Mouse (Mus musculus): ENCODE data around the gene Gm45808. TPM values are rescaled to one million over a fixed set of nuclear protein-coding genes. Genes with fewer than 3 reads are reported as not detected.

Gm45808 gene
- polyA plus RNA-seq, 1 experiment: not detected

DNA sequence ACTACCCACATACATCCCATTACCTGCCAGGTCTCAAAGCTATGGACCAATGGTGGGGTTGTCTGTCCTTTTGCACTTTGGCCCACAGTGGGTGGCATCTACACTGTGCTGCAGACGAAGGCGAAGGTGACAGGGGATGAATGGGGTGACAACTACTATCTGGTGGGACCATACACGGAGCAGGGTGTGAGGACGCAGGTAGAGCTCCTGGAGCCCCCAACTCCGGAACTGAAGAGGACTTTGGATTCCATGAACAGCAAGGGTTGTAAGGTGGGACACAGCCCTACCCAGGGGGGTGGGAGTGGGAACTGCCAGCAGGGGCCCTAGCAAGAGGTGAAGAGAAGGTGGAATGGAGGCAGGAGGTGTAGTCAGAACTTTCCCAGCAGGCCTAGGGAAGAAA is 50.2 kb downstream of the Gm45808 start:
- H3K27me3 ChIP-seq (replicated peaks): no peaks in the 10 kb centered on the region
- TF ChIP-seq GATA1 (IDR thresholded peaks at IDR 0.05; ENCODE audit: borderline replicate concordance, low read length): no peak
- no peak for TF ChIP-seq FLI1 (IDR thresholded peaks at IDR 0.05; ENCODE audit: low read length)
- no peaks in the 10 kb centered on the region for H3K9me3 ChIP-seq
- H3K36me3 ChIP-seq (replicated peaks; ENCODE audit: low read length): peaks cover 61% of the 10 kb centered on the region
- peak overlapping the region; percentile 99 for H3K4me3 ChIP-seq (replicated peaks)
- peaks cover 58% of the 10 kb centered on the region for H3K4me1 ChIP-seq

DNA sequence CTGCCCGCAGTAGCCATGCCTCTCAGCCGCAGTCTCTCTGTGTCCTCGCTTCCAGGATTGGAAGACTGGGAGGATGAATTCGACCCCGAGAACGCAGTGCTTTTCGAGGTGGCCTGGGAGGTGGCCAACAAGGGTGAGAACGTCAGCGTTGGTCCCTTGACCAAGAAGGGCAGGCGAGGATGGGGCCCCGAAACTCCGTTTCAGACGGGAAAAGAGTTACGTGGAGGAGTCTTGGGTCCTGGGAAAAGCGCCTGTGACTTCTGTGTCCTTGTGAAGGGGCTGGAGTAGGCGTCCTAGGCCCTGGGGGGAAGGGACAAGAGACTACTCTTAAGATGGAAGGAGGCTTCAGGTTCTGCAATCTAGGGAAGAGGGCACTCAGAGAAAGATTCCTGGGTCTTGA is 51.6 kb downstream of the Gm45808 start:
- peaks cover 71% of the 10 kb centered on the region for H3K4me1 ChIP-seq
- no peaks in the 10 kb centered on the region for H3K27me3 ChIP-seq (replicated peaks)
- peaks cover 64% of the 10 kb centered on the region for H3K36me3 ChIP-seq (replicated peaks; ENCODE audit: low read length)

DNA sequence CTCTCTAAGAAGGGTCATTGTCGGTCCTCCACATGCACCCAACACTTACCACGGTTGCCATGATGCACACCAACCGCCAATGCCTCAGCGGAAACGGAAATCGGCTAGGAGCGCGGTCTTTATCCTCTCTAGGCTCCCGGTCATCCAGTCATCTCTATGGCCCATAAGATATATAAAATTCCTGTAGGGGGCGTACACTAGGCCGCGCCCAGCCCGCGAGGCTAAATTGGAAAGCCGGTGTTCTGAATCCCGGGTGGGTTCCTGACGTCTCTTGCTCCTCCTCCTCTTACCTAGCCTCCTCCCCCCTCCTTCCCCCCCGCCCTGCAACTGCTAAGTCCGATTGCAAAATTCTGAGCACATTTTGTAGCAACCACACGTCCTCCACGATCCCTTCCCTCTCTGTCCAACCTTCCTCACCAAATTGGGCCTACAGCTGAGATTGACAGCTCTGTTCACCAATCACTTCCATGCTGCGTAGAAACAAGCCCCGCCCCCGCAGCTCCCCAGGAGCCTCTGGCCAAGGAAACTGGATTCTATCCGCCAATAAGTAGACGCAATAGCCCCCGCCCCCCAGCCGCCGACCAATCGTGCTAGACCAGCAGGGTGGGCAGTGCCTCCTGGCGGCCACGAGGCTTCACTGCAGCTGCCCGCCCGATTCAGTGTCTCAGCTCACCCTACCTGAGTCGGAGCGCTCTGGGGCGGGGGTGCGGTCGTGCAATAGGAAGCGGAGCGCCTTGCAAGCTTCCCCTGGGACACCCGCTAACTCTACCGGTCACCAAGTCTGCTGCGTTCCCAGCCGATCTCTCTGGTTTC is 52.2 kb downstream of the Gm45808 start, which contains the start of gene Gys1:
TSS of gene Gys1 (plus strand) at position 642 of the 813 bp plus-strand sequence.
- peaks cover 75% of the 10 kb centered on the region for H3K4me1 ChIP-seq
- no peaks in the 10 kb centered on the region for H3K9me3 ChIP-seq
- H3K36me3 ChIP-seq (replicated peaks; ENCODE audit: low read length): peaks cover 64% of the 10 kb centered on the region
- TF ChIP-seq GATA1 (IDR thresholded peaks at IDR 0.05; ENCODE audit: borderline replicate concordance, low read length): no peak
- no peaks in the 10 kb centered on the region for H3K27me3 ChIP-seq (replicated peaks)
- H3K4me3 ChIP-seq (replicated peaks): peak within 1 kb of the TSS; percentile 99

More for the DNA sequence above, 51.6 kb downstream of the Gm45808 start:
- H3K9me3 ChIP-seq: no peaks in the 10 kb centered on the region
- TF ChIP-seq FLI1 (IDR thresholded peaks at IDR 0.05; ENCODE audit: low read length) (no peak), GATA1 (IDR thresholded peaks at IDR 0.05; ENCODE audit: borderline replicate concordance, low read length) (no peak)
- peak overlapping the region; percentile 99 for H3K4me3 ChIP-seq (replicated peaks)

DNA sequence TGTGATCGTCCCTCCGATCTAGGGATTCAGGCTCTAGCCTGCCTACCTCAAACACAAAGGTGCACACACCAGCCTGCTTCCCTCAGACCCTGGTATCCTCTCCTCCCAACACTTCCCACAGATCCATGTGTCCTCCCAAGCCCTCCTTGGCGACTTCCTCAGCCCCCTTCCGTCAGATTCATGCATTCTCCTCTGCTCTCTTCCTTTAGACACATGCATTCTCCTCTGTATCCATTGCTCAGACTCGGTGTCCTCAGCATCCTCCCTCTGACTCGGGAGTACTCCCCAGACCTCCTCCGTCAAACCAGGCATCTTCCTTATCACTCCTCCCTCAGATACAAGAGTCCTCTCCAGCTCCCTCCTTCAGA is 52.8 kb downstream of the Gm45808 start:
- Histone ChIP-seq H3K9me3 (no peaks in the 10 kb centered on the region), H3K27me3 (replicated peaks) (no peaks in the 10 kb centered on the region), H3K36me3 (replicated peaks; ENCODE audit: low read length) (peaks cover 67% of the 10 kb centered on the region), H3K4me3 (replicated peaks) (peak overlapping the region; percentile 99), H3K4me1 (peaks cover 78% of the 10 kb centered on the region)
- TF ChIP-seq FLI1 (IDR thresholded peaks at IDR 0.05; ENCODE audit: low read length): 0 out of 2 replicates have a peak, but pooled peaks have one; percentile 20
- TF ChIP-seq GATA1 (IDR thresholded peaks at IDR 0.05; ENCODE audit: borderline replicate concordance, low read length): no peak

DNA sequence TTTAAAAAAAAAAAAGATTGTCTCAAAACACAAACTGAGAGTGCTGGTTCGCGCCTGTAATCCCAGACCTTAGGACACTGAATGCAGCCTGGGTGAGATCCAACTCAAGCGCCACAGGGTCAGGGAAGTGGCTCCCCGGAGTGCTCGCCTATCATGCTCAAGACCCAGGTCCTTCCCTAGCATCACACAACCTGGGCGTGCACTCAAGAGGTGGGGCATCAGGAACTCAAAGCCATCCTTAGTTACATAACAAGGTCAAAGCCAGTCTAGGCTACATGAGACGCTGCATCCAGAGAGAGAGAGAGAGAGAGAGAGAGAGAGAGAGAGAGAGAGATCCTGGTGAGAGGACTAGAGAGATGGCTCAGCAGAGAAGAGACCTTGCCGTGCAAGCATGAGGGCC is 60.1 kb downstream of the Gm45808 start:
- Histone ChIP-seq H3K36me3 (replicated peaks; ENCODE audit: low read length) (peaks cover 98% of the 10 kb centered on the region), H3K9me3 (no peaks in the 10 kb centered on the region), H3K27me3 (replicated peaks) (no peaks in the 10 kb centered on the region), H3K4me3 (replicated peaks) (no peak overlapping the region), H3K4me1 (peaks cover 27% of the 10 kb centered on the region)
- TF ChIP-seq FLI1 (IDR thresholded peaks at IDR 0.05; ENCODE audit: low read length) (no peak), GATA1 (IDR thresholded peaks at IDR 0.05; ENCODE audit: borderline replicate concordance, low read length) (no peak)

DNA sequence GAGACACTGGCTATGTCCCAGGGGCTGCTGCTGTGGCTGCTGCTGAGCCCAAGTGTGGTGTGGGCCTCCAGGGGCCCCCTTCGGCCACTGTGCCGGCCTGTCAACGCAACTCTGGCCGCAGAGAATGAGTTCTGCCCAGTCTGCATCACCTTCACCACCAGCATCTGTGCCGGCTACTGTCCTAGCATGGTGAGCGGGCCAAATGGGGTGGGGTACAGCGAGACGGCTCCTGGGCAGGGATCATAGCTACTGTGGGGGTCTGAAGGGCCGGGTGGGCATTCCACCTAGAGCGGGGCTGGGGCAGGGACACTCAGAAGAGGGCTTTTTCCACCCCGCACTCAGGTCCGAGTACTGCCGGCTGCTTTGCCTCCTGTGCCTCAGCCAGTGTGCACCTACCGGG is 65.4 kb downstream of the Gm45808 start:
- peaks cover 12% of the 10 kb centered on the region for H3K4me1 ChIP-seq
- no peak overlapping the region for H3K4me3 ChIP-seq (replicated peaks)
- no peaks in the 10 kb centered on the region for H3K9me3 ChIP-seq
- peaks cover 34% of the 10 kb centered on the region for H3K27me3 ChIP-seq (replicated peaks)
- peaks cover 64% of the 10 kb centered on the region for H3K36me3 ChIP-seq (replicated peaks; ENCODE audit: low read length)
- TF ChIP-seq FLI1 (IDR thresholded peaks at IDR 0.05; ENCODE audit: low read length): no peak
- TF ChIP-seq GATA1 (IDR thresholded peaks at IDR 0.05; ENCODE audit: borderline replicate concordance, low read length): no peak

DNA sequence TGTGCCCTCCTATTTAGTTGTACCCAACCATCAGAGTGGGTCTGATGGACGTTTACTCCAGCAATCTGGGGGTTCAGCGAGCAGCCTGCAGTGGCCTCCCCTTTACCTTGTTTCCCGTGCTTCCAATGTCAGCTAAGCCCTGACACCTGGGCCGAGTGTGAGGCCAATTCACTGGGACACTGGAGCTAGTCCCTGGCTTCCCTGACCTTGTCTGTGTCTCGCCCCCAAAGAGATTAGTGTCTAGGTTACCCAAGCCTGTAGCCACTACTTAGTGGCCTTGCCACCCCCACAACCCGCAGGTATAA is 66.0 kb downstream of the Gm45808 start, which contains the start of gene Lhb:
TSS of gene Lhb (plus strand) at position 206 of the 305 bp plus-strand sequence.
- Histone ChIP-seq H3K36me3 (replicated peaks; ENCODE audit: low read length) (peaks cover 59% of the 10 kb centered on the region), H3K4me1 (peaks cover 16% of the 10 kb centered on the region), H3K4me3 (replicated peaks) (no peak within 1 kb of the TSS), H3K9me3 (no peaks in the 10 kb centered on the region), H3K27me3 (replicated peaks) (peaks cover 41% of the 10 kb centered on the region)
- TF ChIP-seq GATA1 (IDR thresholded peaks at IDR 0.05; ENCODE audit: borderline replicate concordance, low read length) (no peak), FLI1 (IDR thresholded peaks at IDR 0.05; ENCODE audit: low read length) (no peak)

DNA sequence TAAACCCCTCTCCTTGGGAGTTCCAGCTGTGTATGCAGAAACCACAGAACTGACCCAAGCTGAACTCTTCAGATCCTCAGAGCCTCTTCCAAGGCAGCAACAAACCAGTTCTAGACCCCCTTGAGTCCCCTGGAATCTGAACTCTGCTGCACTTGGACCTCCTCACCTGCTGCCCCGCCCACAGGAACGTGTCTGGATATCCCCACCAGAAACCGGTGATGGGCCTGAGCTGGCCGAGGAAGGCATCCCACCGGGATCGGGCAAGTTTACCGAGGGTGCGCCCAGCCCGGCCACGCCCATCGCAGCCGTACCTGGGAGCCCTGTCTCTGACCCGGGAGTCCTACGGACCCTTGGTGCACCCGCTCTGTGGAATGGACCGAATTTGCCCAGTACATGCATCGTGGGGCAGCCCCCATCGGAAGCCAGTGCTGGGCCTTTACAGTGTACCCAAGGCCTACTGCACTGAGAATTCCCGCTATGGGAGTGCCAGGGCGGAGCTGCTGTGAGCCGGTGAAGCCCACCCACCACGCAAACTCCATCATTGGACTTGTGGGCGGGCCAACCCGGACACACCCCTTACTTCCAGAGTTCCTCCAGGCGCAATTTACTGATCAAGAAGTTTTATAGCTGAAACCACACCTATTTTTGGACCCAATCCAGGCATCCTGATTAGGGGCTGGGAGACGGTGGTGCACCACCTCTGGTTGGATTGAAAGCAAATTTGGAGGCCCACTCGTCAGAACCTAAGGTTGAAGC is 66.6 kb downstream of the Gm45808 start:
- H3K4me1 ChIP-seq: peaks cover 21% of the 10 kb centered on the region
- H3K27me3 ChIP-seq (replicated peaks): peaks cover 46% of the 10 kb centered on the region
- TF ChIP-seq FLI1 (IDR thresholded peaks at IDR 0.05; ENCODE audit: low read length): no peak
- H3K4me3 ChIP-seq (replicated peaks): no peak overlapping the region
- H3K9me3 ChIP-seq: no peaks in the 10 kb centered on the region
- H3K36me3 ChIP-seq (replicated peaks; ENCODE audit: low read length): peaks cover 53% of the 10 kb centered on the region

DNA sequence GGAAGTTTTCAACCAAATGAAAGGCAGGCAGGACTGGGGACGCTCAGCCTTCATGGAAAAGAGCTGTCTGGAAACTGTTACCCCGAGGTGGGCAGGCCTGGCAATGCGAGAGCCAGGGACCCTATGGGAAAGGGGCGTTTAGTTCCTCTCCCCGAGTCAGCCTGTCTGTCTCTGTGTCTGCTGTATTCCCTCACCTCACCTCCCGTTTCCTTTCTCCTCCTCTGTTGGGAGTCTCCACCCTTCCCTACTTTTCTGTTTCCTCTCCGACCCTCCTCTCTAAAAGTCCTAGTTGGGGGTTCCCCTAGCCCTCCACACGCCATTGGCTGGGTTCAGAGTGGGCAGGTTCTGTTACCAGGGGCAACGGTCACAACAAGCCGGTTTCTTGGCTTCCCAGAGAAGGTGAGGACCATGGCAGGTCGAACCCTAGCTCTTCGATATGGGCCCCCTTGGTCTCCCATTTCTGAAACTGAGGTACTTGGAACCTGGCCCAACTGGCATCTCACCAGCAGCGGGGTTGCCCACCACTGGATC is 68.6 kb downstream of the Gm45808 start:
- Histone ChIP-seq H3K4me3 (replicated peaks) (no peak overlapping the region), H3K4me1 (peaks cover 41% of the 10 kb centered on the region), H3K9me3 (no peaks in the 10 kb centered on the region), H3K36me3 (replicated peaks; ENCODE audit: low read length) (peaks cover 33% of the 10 kb centered on the region), H3K27me3 (replicated peaks) (peaks cover 66% of the 10 kb centered on the region)
- no peak for TF ChIP-seq GATA1 (IDR thresholded peaks at IDR 0.05; ENCODE audit: borderline replicate concordance, low read length)
- no peak for TF ChIP-seq FLI1 (IDR thresholded peaks at IDR 0.05; ENCODE audit: low read length)

Other genes with a start within 250 kb of the Gm45808 start
- 212 and 263 TPM in 2 replicates for gene Cd37, start 247.7 kb downstream of the Gm45808 start, polyA plus RNA-seq (2012; ENCODE audit: insufficient read depth, low replicate concordance)
- not detected in 2 replicates for gene Slc6a16, start 245.7 kb downstream of the Gm45808 start, polyA plus RNA-seq (2012; ENCODE audit: insufficient read depth, low replicate concordance)
- gene Slc6a21, start 209.3 kb downstream of the Gm45808 start, polyA plus RNA-seq (2012; ENCODE audit: insufficient read depth, low replicate concordance): not detected in 2 replicates
- 7.6 TPM in 1 of 2 replicates, not detected in the other for gene Trpm4, start 153.0 kb downstream of the Gm45808 start, polyA plus RNA-seq (2012; ENCODE audit: insufficient read depth, low replicate concordance)
- not detected in 2 replicates for gene Hrc, start 151.5 kb downstream of the Gm45808 start, polyA plus RNA-seq (2012; ENCODE audit: insufficient read depth, low replicate concordance)
- 0.79 TPM in 1 of 2 replicates, not detected in the other for gene Ppfia3, start 119.8 kb downstream of the Gm45808 start, polyA plus RNA-seq (2012; ENCODE audit: insufficient read depth, low replicate concordance)
- 4.1 TPM in 1 of 2 replicates, not detected in the other for gene Lin7b, start 116.2 kb downstream of the Gm45808 start, polyA plus RNA-seq (2012; ENCODE audit: insufficient read depth, low replicate concordance)
- 154 and 515 TPM in 2 replicates for gene Snrnp70, start 91.1 kb downstream of the Gm45808 start, polyA plus RNA-seq (2012; ENCODE audit: insufficient read depth, low replicate concordance)
- gene Kcna7, start 81.2 kb downstream of the Gm45808 start, polyA plus RNA-seq (2012; ENCODE audit: insufficient read depth, low replicate concordance): not detected in 2 replicates
- gene Ntf5, start 73.1 kb downstream of the Gm45808 start, polyA plus RNA-seq (2012; ENCODE audit: insufficient read depth, low replicate concordance): not detected in 2 replicates
- not detected in 2 replicates for gene Lhb, start 66.0 kb downstream of the Gm45808 start, polyA plus RNA-seq (2012; ENCODE audit: insufficient read depth, low replicate concordance)
- 33.8 and 44.5 TPM in 2 replicates for gene Gys1, start 52.0 kb downstream of the Gm45808 start, polyA plus RNA-seq (2012; ENCODE audit: insufficient read depth, low replicate concordance)
- 90.5 and 244 TPM in 2 replicates for gene Ruvbl2, start 48.7 kb downstream of the Gm45808 start, polyA plus RNA-seq (2012; ENCODE audit: insufficient read depth, low replicate concordance)
- gene Ftl1, start 26.9 kb downstream of the Gm45808 start, polyA plus RNA-seq (2012; ENCODE audit: insufficient read depth, low replicate concordance): 24,502 and 30,989 TPM in 2 replicates
- gene Bax, start 19.9 kb downstream of the Gm45808 start, polyA plus RNA-seq (2012; ENCODE audit: insufficient read depth, low replicate concordance): 502 and 597 TPM in 2 replicates
- not detected in 2 replicates for gene Tulp2, start 4.9 kb downstream of the Gm45808 start, polyA plus RNA-seq (2012; ENCODE audit: insufficient read depth, low replicate concordance)
- gene Dhdh, start 2.0 kb upstream of the Gm45808 start, polyA plus RNA-seq (2012; ENCODE audit: insufficient read depth, low replicate concordance): 0.23 and 0.70 TPM in 2 replicates
- 504 and 892 TPM in 2 replicates for gene Nucb1, start 23.6 kb upstream of the Gm45808 start, polyA plus RNA-seq (2012; ENCODE audit: insufficient read depth, low replicate concordance)
- 361 and 818 TPM in 2 replicates for gene Ppp1r15a, start 39.5 kb upstream of the Gm45808 start, polyA plus RNA-seq (2012; ENCODE audit: insufficient read depth, low replicate concordance)
- 2.9 and 16.4 TPM in 2 replicates for gene Plekha4, start 39.5 kb upstream of the Gm45808 start, polyA plus RNA-seq (2012; ENCODE audit: insufficient read depth, low replicate concordance)
- 4.9 and 6.8 TPM in 2 replicates for gene Hsd17b14, start 68.1 kb upstream of the Gm45808 start, polyA plus RNA-seq (2012; ENCODE audit: insufficient read depth, low replicate concordance)
- 20.6 and 56.4 TPM in 2 replicates for gene Bcat2, start 83.3 kb upstream of the Gm45808 start, polyA plus RNA-seq (2012; ENCODE audit: insufficient read depth, low replicate concordance)
- not detected in 2 replicates for gene Fgf21, start 128.7 kb upstream of the Gm45808 start, polyA plus RNA-seq (2012; ENCODE audit: insufficient read depth, low replicate concordance)
- gene Fut1, start 130.5 kb upstream of the Gm45808 start, polyA plus RNA-seq (2012; ENCODE audit: insufficient read depth, low replicate concordance): 1.1 TPM in 1 of 2 replicates, not detected in the other
- gene Izumo1, start 135.0 kb upstream of the Gm45808 start, polyA plus RNA-seq (2012; ENCODE audit: insufficient read depth, low replicate concordance): not detected in 2 replicates
- gene Rasip1, start 140.7 kb upstream of the Gm45808 start, polyA plus RNA-seq (2012; ENCODE audit: insufficient read depth, low replicate concordance): 0.36 TPM in 1 of 2 replicates, not detected in the other
- not detected in 2 replicates for gene Mamstr, start 153.2 kb upstream of the Gm45808 start, polyA plus RNA-seq (2012; ENCODE audit: insufficient read depth, low replicate concordance)
- not detected in 2 replicates for gene Fut2, start 179.6 kb upstream of the Gm45808 start, polyA plus RNA-seq (2012; ENCODE audit: insufficient read depth, low replicate concordance)
- gene Ntn5, start 197.2 kb upstream of the Gm45808 start, polyA plus RNA-seq (2012; ENCODE audit: insufficient read depth, low replicate concordance): not detected in 2 replicates
- not detected in 2 replicates for gene Sec1, start 207.6 kb upstream of the Gm45808 start, polyA plus RNA-seq (2012; ENCODE audit: insufficient read depth, low replicate concordance)
- gene Car11, start 213.0 kb upstream of the Gm45808 start, polyA plus RNA-seq (2012; ENCODE audit: insufficient read depth, low replicate concordance): 1.1 and 3.5 TPM in 2 replicates
- gene Dbp, start 218.3 kb upstream of the Gm45808 start, polyA plus RNA-seq (2012; ENCODE audit: insufficient read depth, low replicate concordance): 23.4 and 41.9 TPM in 2 replicates
- gene Rpl18, start 228.6 kb upstream of the Gm45808 start, polyA plus RNA-seq (2012; ENCODE audit: insufficient read depth, low replicate concordance): 10,199 and 14,647 TPM in 2 replicates
- 242 and 413 TPM in 2 replicates for gene Sphk2, start 231.2 kb upstream of the Gm45808 start, polyA plus RNA-seq (2012; ENCODE audit: insufficient read depth, low replicate concordance)
- gene Fam83e, start 234.4 kb upstream of the Gm45808 start, polyA plus RNA-seq (2012; ENCODE audit: insufficient read depth, low replicate concordance): not detected in 2 replicates
- not detected in 2 replicates for gene Spaca4, start 239.0 kb upstream of the Gm45808 start, polyA plus RNA-seq (2012; ENCODE audit: insufficient read depth, low replicate concordance)

Measured in megakaryocyte, embryonic 14.5 days (primary cell).